Mouse (Mus musculus): ENCODE results near the gene Sh3pxd2a.

The Sh3pxd2a gene

GRCm38 (mm10) chr19:47222841-47223557, 241.2 kb downstream of the Sh3pxd2a start:
- no peak for DNase-seq

GRCm38 (mm10) chr19:47222154-47222840, 241.9 kb downstream of the Sh3pxd2a start:
- no peak for DNase-seq

GRCm38 (mm10) chr19:47221500-47222153, 242.6 kb downstream of the Sh3pxd2a start:
- DNase-seq, result no peak

GRCm38 (mm10) chr19:47221006-47221405, 243.2 kb downstream of the Sh3pxd2a start:
- no peak for DNase-seq

- no peak for DNase-seq
Observed at GRCm38 (mm10) chr19:47220232-47220631, 244.0 kb downstream of the Sh3pxd2a start.

- DNase-seq, result no peak
Observed at GRCm38 (mm10) chr19:47219622-47220021, 244.6 kb downstream of the Sh3pxd2a start.

GRCm38 (mm10) chr19:47216766-47217165, 247.4 kb downstream of the Sh3pxd2a start:
- DNase-seq, result no peak

GRCm38 (mm10) chr19:47213470-47213869, 250.7 kb downstream of the Sh3pxd2a start:
- no peak for DNase-seq

GRCm38 (mm10) chr19:47212401-47212800, 251.8 kb downstream of the Sh3pxd2a start:
- DNase-seq, result no peak

GRCm38 (mm10) chr19:47211609-47212312, 252.4 kb downstream of the Sh3pxd2a start:
- no peak for DNase-seq

GRCm38 (mm10) chr19:47210432-47210831, 253.8 kb downstream of the Sh3pxd2a start:
- DNase-seq, result no peak
